Comparison of ENCODE assay signal across 9 mouse cellular contexts in the genomic region with DNA sequence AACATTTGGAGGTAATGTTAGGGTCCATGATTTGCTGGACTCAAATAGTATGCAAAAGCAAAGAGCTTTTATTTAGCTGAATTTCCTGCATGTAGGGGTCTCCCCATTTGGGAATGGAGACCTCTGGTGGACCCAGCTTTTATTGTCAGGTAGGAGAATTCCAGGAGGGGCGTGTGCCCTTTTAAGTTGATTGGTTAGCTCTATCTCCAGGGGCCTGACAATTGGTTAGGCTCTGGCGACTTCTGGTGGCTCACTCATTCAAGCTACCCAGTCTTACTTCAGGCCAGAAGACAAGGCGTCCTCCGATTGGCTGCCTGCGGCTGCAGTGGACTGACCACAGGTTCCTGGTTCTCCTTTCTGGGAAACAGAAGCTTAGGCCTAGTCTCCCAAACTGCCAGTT. TPM values are rescaled to one million over a fixed set of nuclear protein-coding genes. Genes with fewer than 3 reads are reported as not detected.
A peak's percentile ranks its signal among the peaks of the same experiment; 100 is the strongest.
DNase-seq lines count a peak whose midpoint lies in the region; ATAC-seq and TF ChIP-seq lines count a peak whose summit lies in the region.
"Had no signal": no experiment of that assay in that cellular context is flagged by ENCODE, and none has a peak within 500 bp of the region (broad histone marks: within the 10 kb centered on the region; RNA-seq: fewer than 3 reads in every experiment).

No protein-coding gene starts in this region.

- H3K9me3 ChIP-seq in heart, embryonic 12.5 days (replicated peaks), result no peaks in the 10 kb centered on the region
- no peaks in the 10 kb centered on the region for H3K9me3 ChIP-seq in hindbrain, postnatal 0 days (ENCODE audit: low read length)

- peak; percentile 57 for TF ChIP-seq CTCF in hindbrain, postnatal 0 days (IDR thresholded peaks at IDR 0.05; ENCODE audit: low read depth)

- no peaks in the 10 kb centered on the region for H3K27me3 ChIP-seq in heart, embryonic 12.5 days (replicated peaks)
- H3K27me3 ChIP-seq in hindbrain, postnatal 0 days (ENCODE audit: insufficient read depth, low read length), result no peaks in the 10 kb centered on the region

- no peak for DNase-seq in heart, postnatal 14 days
- peak; percentile 59 for DNase-seq in embryo, embryonic 9.5 days (ENCODE audit: extremely low spot score)
- DNase-seq in hindbrain, postnatal 0 days (ENCODE audit: low spot score), result peak; percentile 76
- DNase-seq in lung, postnatal 10 days, result peak; percentile 20
- DNase-seq in cerebellum, postnatal 4 days (ENCODE audit: low spot score in 2 of 2), result no peak
- no peak for DNase-seq in gastrocnemius, adult 8-10 months (ENCODE audit: low spot score in 2 of 2)

- peak; percentile 82 for ATAC-seq in heart, embryonic 12.5 days (ENCODE audit: insufficient number of reproducible peaks, low FRiP score)
- peak; percentile 80 for ATAC-seq in hindbrain, postnatal 0 days
- ATAC-seq in CD4-positive, CD25-positive, alpha-beta regulatory T cell, adult 4 months, result no peak

- H3K4me3 ChIP-seq in heart, embryonic 12.5 days, result no peak overlapping the region
- no peak overlapping the region for H3K4me3 ChIP-seq in hindbrain, postnatal 0 days (ENCODE audit: low read length)

- no peak overlapping the region for H3K9ac ChIP-seq in heart, embryonic 12.5 days
- H3K9ac ChIP-seq in hindbrain, postnatal 0 days (replicated peaks; ENCODE audit: low read length), result no peak overlapping the region

- no peak overlapping the region for H3K4me2 ChIP-seq in heart, embryonic 12.5 days
- H3K4me2 ChIP-seq in hindbrain, postnatal 0 days (ENCODE audit: low read depth, low read length), result no peak overlapping the region

- peaks cover 14% of the 10 kb centered on the region for H3K4me1 ChIP-seq in heart, embryonic 12.5 days (replicated peaks)
- no peaks in the 10 kb centered on the region for H3K4me1 ChIP-seq in hindbrain, postnatal 0 days (ENCODE audit: insufficient read depth, low read length)

- no peak overlapping the region for H3K27ac ChIP-seq in heart, embryonic 12.5 days (ENCODE audit: poor library complexity, severe bottlenecking)
- H3K27ac ChIP-seq in hindbrain, postnatal 0 days, result no peak overlapping the region
- H3K27ac ChIP-seq: macrophage had no signal

- intact Hi-C loops in heart, postnatal 14 days (cut with DNase I), result no loop called here

- 33% methylated on average over 5 of the region's 5 CpGs for WGBS in heart, embryonic 12.5 days
- 53% methylated on average over 5 of the region's 5 CpGs for WGBS in hindbrain, postnatal 0 days

- H3K36me3 ChIP-seq in heart, embryonic 12.5 days, result no peaks in the 10 kb centered on the region
- no peaks in the 10 kb centered on the region for H3K36me3 ChIP-seq in hindbrain, postnatal 0 days (ENCODE audit: insufficient read depth, low read length)

RNA-seq across cellular contexts. Expression of gene Dcaf17, which starts 28.3 kb away (rescaled TPM):
- 18.9 and 19.5 TPM in 2 replicates for polyA plus RNA-seq in heart, embryonic 12.5 days (2016; fragmentation: Nextera tagmentation; extraction: Ambion mirVana)
- total RNA-seq in heart, postnatal 14 days (2021), result 1 to 10 TPM; 5.1 to 8.1 TPM
- total RNA-seq in hindbrain, postnatal 0 days (2014; rRNA removed), result 8.5 and 12.3 TPM in 2 replicates
- 20.5 and 21.7 TPM in 2 replicates for polyA plus RNA-seq in hindbrain, postnatal 0 days (2015; fragmentation: Nextera tagmentation; extraction: Ambion mirVana)
- 10 to 100 TPM; 25.2 to 27.4 TPM for polyA plus RNA-seq in CD4-positive, CD25-positive, alpha-beta regulatory T cell, adult 4 months (2017; shearing (Covaris generic))
- total RNA-seq in gastrocnemius, adult 8-10 months (2022), result 1 to 10 TPM; 2.9 to 3.7 (median 3.6) TPM

RNA-seq across cellular contexts. Expression of gene Mettl8, which starts 28.6 kb away (rescaled TPM):
- 11.6 and 13.3 TPM in 2 replicates for polyA plus RNA-seq in heart, embryonic 12.5 days (2016; fragmentation: Nextera tagmentation; extraction: Ambion mirVana)
- total RNA-seq in heart, postnatal 14 days (2021), result 1 to 10 TPM; 5.6 to 5.9 TPM
- total RNA-seq in hindbrain, postnatal 0 days (2014; rRNA removed), result 6.7 and 8.1 TPM in 2 replicates
- polyA plus RNA-seq in hindbrain, postnatal 0 days (2015; fragmentation: Nextera tagmentation; extraction: Ambion mirVana), result 7.9 and 8.5 TPM in 2 replicates
- 10 to 100 TPM; 22.3 to 24.8 TPM for polyA plus RNA-seq in CD4-positive, CD25-positive, alpha-beta regulatory T cell, adult 4 months (2017; shearing (Covaris generic))
- total RNA-seq in gastrocnemius, adult 8-10 months (2022), result 1 to 10 TPM; 4.8 to 6.1 (median 5.4) TPM

Comparison
In these comparisons a context has a peak if more than half of its experiments do, and no peak if none do; other contexts are left out.
1. DNase-seq: peak in embryo, embryonic 9.5 days (single experiment), hindbrain, postnatal 0 days (single experiment) and lung, postnatal 10 days (single experiment); none in heart, postnatal 14 days (0 of 2), cerebellum, postnatal 4 days (0 of 2) and gastrocnemius, adult 8-10 months (0 of 2).